Mouse (Mus musculus): Measurements from ENCODE around the gene Loxl3.

DNA sequence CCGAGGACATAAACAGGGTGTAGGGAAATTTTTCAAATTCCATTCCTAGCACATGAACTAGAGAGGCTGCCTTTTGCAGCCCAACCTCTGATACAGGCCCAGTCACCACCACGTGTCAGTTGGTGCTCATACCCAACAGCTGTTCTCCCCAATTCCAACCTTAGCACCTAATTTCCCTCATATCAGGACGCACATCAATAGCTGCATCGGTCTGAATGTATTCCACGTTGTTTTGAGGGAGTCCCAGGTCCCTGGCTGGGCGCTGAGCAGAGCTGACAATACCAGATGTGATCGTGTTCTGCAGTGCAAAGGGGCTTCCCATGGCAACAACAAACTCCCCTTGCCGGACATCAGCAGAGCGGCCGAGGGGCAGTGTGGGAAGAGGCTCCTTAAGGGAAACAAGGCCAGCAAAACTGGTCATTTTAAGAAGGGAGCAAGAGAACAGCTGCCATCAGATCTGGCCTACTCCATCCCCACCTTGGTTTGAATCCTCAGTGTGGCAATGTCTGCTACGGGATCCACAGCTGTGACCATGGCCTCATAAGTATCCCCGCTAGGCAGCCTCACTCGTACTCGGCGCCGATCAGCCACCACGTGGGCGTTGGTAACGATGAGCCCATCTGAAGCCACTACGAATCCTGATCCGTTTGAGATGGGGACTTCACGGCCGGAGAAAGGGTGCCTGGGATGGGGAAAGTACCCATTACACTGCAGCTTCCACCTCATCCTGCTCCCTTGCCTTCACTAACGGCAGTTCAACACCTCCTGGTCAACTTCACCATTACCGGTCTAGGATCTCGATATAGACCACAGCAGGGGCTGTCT is 19.4 kb downstream of the Loxl3 start:
- TF ChIP-seq POLR2A (IDR thresholded peaks at IDR 0.05; ENCODE audit: insufficient read length, low read depth) (peak; percentile 37), MAX (IDR thresholded peaks at IDR 0.05; ENCODE audit: low read depth) (peak; percentile 78)

Data from myocyte (in vitro differentiated cells).